Mouse (Mus musculus) c-Kit-positive CD71-positive TER-119-negative erythroid progenitor cells, embryonic 14.5 days (primary cell): Measurements from ENCODE around the gene Gm21974.
"Not testable (repeated sequence)": the region's sequence is repeated elsewhere in the genome, so short reads cannot be mapped to it uniquely, and the experiment has no call there.

Source experiments
- DNase-seq: peaks from one replicate; pipeline ENCODE4 v3.0.0-alpha.2; 2013; ENCODE audit warnings: low read depth

Gm21974 gene

DNA sequence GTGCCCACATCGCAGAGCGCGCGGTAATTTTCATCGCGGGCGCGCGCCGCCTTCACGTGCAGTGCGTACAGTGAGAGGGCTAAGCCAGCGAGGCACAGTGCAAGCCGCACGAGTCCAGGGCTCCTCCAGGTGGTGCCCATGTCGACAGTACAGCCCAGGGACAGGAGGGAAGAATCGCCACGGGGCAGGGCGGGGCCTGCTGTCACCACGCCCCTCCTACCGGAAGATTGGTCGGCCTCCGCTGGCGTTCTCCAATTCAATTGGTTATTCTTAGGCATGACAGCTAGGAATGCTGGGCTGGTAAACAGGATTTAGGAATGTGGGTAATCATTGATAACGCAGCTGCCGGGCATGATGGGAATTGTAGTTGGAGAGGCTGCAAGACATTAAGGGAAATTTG lies at the start of gene Gm21974, which contains the start of gene Vkorc1:
Gene Gm21974 (minus strand): TSS at position 13 of the 400 bp plus-strand sequence.
Gene Vkorc1 (minus strand): TSS at position 176 of the 400 bp plus-strand sequence.
- peak; percentile 88 for DNase-seq

DNA sequence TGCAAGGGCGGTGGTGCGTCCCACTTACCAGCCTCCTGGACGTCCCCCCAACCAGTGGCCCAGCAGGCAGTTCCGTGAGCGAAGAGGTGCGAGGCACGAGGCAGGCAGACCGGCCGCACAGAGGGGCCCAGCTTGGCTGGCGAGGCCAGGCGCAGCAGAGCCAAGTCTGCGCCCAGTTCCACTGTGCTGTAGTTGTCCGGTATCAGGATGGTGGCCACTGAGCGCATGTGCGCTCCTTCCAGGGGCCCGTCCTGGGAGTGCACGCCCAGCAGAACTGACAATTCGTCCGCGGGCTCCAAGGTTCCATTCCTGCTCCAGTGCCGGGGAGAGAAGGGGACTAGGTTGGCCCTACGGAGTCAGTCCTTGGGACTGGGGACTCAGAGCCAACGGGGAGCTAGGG lies 49.4 kb upstream of the Gm21974 start:
- DNase-seq: no peak

DNA sequence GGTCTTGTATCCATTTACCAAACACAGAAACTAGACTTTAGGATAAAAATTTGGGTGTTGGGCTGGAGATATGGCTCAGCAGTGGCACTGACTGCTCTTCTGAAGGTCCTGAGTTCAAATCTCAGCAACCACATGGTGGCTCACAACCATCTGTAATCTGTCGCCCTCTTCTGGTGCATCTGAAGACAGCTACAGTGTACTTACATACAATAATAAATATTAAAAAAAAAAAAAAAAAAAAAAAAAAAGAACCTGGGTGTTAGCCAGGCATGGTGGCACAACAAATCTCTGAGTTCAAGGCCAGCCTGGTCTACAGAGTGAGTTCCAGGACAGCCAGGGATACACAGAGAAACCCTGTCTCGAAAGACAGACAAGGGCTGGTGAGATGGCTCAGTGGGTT lies 46.8 kb upstream of the Gm21974 start:
- not testable (repeated sequence) for DNase-seq

GRCm38 (mm10) chr7:127936216-127936884 lies 41.1 kb upstream of the Gm21974 start:
- no peak for DNase-seq

- no peak for DNase-seq
Observed at GRCm38 (mm10) chr7:127935748-127936159, 40.5 kb upstream of the Gm21974 start.

DNA sequence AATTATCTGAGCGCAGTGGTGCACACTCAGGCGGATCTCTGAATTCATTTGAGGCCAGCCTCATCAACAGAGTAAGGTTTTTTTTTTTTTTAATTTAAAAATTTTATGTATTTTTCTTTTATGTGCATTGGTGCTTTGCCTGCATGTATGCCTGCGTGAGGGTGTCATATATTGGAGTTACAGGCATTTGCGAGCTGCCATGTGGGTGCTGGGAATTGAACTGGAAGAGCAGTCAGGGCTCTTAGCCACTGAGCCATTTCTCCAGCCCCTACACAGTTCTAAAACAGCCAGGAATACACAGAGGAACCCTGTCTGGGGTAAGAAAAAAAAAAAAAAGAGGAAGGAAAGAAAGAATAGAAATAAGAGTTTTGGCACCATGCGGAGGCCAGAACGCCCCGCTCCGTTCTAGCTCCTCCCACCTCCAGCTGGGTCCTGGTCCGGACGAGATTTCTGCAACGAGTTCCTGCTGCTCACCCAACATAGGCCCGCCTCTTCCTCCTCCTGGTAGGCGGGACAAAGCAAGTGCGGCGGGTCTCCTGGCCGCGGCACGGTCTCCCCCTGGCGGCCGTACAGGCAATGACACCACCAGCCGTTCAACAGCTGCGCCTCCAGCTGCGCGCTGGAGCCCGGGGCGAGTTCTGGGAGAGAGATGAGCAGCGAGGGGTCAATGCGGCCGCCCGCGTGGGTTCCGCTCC lies 39.9 kb upstream of the Gm21974 start:
- DNase-seq: peak; percentile 95

- DNase-seq: no peak
Observed at GRCm38 (mm10) chr7:127934075-127934474, 38.8 kb upstream of the Gm21974 start.

DNA sequence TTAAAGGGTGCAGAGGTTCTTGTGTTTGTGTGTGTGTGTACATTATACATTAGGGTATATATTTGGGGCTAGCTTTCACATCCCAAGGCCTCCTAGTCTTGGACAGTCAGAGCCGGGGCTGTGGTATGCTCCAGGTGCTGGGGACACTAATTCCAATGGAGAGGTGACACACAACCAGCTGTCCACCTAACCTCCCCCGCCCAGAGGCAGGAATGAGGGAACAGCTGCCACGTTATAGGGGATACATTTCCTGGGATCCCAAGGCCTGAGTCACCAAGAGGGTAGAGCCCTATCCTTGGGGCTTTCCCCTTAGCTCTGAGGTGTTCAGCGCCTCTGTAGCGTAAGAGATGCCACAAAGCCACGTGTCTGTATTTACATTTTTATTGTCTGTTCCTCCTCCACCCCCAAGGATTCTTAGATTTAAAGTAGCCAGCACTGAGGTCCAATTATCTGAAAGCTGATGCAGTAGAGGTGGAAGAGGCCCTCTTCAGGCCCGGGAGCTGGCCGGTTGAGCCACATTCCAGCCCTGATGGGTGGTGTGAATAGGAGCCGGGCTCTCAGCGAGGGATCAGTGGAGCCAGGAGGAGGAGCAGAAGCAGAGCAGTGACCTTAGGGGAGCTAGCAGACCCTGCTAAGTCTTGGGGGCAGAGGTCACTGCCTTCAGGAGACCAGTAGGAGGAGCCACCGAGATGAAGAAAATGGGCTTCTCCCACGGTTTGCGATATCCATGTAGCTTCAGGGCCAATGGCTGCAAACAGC lies 37.2 kb upstream of the Gm21974 start:
- no peak for DNase-seq

- DNase-seq: no peak
Observed at GRCm38 (mm10) chr7:127931351-127932135, 36.3 kb upstream of the Gm21974 start.

DNA sequence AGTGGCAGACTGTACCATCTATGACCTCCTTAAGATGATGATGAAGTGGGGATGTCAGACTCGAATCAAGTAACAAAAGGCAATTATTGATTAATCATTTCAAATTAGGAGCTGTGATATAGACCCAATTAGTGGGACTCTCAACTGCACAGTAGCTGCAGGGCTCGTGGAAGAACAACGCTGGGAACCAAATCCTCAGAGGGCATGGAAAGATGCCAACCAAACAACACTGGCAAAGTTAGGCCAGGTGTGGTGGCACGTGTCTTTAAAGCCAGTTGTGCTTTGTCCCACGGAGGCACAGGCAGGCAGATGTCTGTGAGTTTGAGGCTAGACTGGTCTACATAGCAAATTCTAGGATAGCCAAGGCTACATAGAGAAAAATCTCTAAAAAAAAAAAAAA lies 35.4 kb upstream of the Gm21974 start:
- no peak for DNase-seq

DNA sequence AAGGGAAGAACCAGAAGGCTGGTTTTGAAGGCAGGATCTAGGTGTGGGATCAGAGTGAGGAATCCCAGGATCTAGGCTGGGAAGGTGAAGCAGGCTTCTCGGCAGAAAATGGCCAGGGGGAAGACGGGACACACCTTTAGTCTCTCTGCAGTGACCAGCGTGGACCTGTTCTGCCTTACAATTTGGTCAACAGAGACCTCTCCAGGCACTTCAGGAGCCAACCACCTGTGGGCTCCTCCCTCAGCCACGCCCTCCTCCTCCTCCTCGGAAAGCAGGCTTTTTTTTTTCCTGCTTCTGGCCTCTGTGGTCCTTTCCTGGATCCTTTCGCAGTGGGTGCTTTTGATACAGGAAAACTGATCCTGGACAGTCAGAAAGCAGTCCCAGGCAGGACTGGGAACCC lies 34.7 kb upstream of the Gm21974 start, which contains the start of gene Prss8:
Gene Prss8 (minus strand): TSS at position 182 of the 400 bp plus-strand sequence.
- no peak for DNase-seq

- no peak for DNase-seq
Observed at GRCm38 (mm10) chr7:127928596-127928995, 33.3 kb upstream of the Gm21974 start.

DNA sequence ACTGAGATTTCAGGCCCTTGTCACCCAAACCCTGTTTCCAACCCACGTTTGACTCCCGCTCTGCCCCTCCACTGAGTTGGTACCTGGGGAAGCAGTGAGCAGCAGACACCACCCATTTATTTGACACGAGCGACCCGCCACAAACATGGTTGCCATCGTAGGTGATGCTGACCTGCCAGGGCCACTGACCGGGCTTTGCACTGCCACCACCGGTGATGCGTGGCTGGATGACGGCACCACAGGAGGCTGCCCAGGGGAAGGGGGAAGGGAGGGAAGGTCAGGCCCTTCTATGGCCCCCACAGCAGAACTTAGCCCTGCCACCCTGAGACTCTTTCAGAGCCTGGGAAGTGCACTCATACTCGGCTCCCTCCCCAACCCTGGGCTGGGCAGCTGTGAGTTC lies 32.5 kb upstream of the Gm21974 start:
- no peak for DNase-seq

DNA sequence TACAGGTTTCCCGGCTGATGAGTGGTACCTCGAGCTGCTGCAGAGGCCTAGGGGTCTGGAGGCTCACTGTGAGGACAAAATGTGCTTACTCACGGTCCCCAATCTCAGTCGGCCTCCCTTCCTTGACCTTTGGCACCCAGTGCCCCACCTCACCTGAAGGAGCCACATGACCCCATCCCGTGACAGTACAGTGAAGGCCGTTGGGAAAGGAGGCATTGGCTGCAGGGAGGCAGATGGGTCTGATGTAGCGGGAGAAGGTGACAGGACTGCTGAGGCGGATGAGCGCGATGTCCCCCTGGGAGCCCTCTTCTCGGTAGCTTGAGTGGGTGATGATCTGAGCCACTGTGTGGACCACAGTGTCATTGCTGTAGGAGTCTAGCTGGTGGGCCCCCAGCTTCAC lies 31.6 kb upstream of the Gm21974 start:
- DNase-seq: no peak

- DNase-seq: no peak
Observed at GRCm38 (mm10) chr7:127926066-127926465, 30.8 kb upstream of the Gm21974 start.

DNA sequence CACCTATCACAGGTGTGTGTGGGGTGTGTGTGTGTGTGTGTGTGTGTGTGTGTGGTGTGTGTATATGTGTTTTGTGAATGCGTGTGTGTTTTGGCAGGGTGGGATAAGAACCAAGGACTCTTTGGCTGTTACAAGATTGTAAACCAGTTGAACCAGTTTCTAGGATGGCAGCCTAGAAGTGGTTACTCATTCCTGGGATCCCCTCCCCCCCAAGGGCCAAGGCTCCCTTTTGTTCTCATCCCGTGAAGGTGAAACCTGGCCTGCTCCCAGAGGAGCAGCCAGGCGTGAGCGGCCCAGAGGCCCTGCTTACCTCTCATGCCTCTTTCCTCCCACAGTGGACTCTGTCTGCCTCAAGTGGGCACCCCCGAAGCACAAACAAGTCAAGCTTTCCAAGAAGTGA lies 30.0 kb upstream of the Gm21974 start:
- no peak for DNase-seq

DNA sequence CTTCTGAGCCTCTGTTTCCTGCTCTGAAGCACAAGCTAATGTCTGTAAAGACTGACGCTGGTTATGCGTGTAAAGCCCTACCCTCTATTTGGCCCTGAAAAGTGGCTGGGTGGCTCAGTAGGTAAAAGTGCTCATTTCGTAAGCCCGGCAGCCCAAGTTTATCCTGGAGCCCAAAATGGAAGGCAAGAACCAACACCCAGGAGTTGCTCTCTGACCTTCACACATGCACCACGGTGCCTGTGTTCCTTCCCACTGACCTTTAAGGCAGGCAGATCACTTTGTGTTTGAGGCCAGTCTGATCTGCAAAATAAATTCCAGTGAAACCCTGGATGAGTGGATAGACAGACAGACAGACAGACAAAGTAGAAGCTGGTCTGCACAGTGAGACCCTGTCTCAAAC lies 28.5 kb upstream of the Gm21974 start:
- DNase-seq: no peak

- no peak for DNase-seq
Observed at GRCm38 (mm10) chr7:127922451-127923275, 27.4 kb upstream of the Gm21974 start.

DNA sequence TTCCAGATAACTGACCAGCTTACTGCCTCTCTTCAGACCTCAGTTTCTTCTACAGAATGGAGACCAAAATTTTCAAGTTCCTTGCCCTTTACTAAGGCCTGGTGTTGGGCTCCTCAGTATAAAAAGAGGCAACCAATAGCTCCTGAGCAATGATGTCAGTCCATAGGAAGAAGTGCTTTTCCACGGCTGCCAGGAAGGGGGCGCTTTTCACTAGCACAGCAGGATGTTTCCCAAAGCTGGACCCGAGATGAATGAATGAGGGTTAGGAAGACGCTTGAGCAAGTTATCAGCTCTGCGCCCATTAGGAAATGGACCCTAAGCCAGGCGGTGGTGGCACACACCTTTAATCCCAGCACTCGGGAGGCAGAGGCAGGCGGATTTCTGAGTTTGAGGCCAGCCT lies 26.3 kb upstream of the Gm21974 start:
- no peak for DNase-seq

- DNase-seq: no peak
Observed at GRCm38 (mm10) chr7:127919290-127919689, 24.0 kb upstream of the Gm21974 start.

DNA sequence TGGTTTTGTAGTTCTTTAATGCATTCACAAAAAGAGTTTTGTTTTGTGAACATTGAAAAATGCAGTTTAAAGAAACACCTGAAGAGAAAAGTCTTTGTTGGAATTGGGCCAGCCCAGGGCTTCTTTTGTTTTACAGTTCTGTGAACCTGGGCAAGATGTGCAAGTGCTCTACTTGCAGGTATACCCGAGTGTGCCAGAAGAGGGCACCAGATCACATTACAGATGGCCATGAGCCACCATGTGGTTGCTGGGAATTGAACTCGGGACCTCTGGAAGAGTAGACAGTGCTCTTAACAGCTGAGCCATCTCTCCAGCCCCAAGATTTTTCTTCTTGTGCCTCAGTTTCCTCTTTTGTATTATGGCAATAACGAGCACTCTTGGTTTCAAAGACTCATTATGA lies 22.9 kb upstream of the Gm21974 start:
- peak; percentile 58 for DNase-seq
